Mouse (Mus musculus): ENCODE results near the gene Ppp2r2c. TPM values are rescaled to one million over a fixed set of nuclear protein-coding genes. Genes with fewer than 3 reads are reported as not detected.

Ppp2r2c gene
- polyA plus RNA-seq, 1 experiment = 0.60 TPM

DNA sequence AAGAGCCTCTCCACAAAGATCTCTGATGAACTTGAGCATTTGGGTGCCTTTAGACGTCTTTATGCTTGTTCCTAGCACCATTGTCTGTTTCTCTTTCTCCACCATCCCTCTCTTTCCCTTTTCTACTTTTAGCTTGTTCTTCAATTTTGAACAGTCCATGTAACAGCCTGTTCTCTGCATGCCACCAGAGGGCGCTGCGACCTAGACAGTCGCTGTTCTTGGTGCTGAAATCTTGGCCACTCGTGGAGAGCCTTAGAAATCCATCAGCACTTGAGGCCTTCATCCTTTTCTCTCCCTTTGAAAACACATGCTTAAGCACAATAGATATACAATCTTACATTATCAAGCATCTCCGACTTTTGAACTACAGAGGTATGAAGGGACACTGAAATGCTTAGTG is 32.4 kb upstream of the Ppp2r2c start:
- 3% methylated on average over 6 of the region's 6 CpGs for WGBS
- no peak overlapping the region for H3K27ac ChIP-seq (ENCODE audit: control insufficient read depth, insufficient read depth, low read depth, low read length, poor library complexity)
- H3K4me1 ChIP-seq (ENCODE audit: control insufficient read depth, insufficient read depth, low read length) = no peaks in the 10 kb centered on the region
- H3K4me3 ChIP-seq (replicated peaks; ENCODE audit: control insufficient read depth, low read depth, low read length) = no peak overlapping the region
- TF ChIP-seq CTCF (IDR thresholded peaks at IDR 0.05; ENCODE audit: control insufficient read depth, insufficient read depth, low read length) = peak; percentile 94
- no peak for TF ChIP-seq POLR2A (IDR thresholded peaks at IDR 0.05; ENCODE audit: borderline replicate concordance, control insufficient read depth, low read depth, low read length)

DNA sequence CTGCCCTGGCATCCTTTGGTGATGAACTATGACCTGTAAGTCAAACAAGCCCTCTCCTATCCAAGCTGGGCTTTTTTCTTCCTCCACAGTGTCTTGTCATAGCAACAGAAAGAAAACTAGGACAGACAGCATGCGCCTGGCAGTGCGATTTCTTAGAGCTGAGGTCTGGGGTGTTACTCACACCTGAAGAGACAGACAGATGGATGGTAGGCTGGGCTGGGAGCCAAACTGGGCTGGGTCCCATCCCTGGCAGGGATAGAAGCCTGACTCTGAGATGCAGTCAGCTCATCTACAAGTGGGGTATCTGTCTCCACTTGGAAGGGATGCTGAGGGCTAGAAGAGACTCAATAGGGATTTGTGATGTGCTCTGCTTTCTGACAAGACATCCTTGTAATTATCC is 29.3 kb upstream of the Ppp2r2c start:
- Histone ChIP-seq H3K4me3 (replicated peaks; ENCODE audit: control insufficient read depth, low read depth, low read length) (no peak overlapping the region), H3K4me1 (ENCODE audit: control insufficient read depth, insufficient read depth, low read length) (no peaks in the 10 kb centered on the region), H3K27ac (ENCODE audit: control insufficient read depth, insufficient read depth, low read depth, low read length, poor library complexity) (no peak overlapping the region)
- 81% methylated on average over 2 of the region's 2 CpGs for WGBS
- TF ChIP-seq CTCF (IDR thresholded peaks at IDR 0.05; ENCODE audit: control insufficient read depth, insufficient read depth, low read length) (no peak), POLR2A (IDR thresholded peaks at IDR 0.05; ENCODE audit: borderline replicate concordance, control insufficient read depth, low read depth, low read length) (no peak)

DNA sequence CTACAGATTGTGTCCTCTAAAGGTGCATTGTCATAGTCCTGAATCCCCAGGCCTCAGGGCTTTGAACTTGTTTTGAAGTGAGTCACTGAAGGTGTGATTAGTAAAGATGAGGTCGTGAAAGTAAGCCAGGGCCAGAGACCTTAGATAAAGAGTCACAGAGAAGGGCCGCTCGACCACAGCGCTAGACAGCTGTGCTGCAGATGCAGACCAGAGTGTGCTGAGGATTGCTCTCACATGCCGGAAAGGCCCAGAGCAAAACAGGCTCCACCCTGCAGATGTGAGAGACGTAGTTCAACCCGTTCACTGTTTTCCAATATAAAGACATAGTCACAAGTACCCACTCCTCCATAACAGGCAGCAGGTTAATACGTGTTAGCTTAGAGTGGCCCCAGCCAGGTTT is 28.7 kb upstream of the Ppp2r2c start:
- no peak for TF ChIP-seq CTCF (IDR thresholded peaks at IDR 0.05; ENCODE audit: control insufficient read depth, insufficient read depth, low read length)
- TF ChIP-seq POLR2A (IDR thresholded peaks at IDR 0.05; ENCODE audit: borderline replicate concordance, control insufficient read depth, low read depth, low read length) = no peak
- WGBS = 67% methylated on average over 8 of the region's 8 CpGs
- H3K4me3 ChIP-seq (replicated peaks; ENCODE audit: control insufficient read depth, low read depth, low read length) = no peak overlapping the region
- H3K4me1 ChIP-seq (ENCODE audit: control insufficient read depth, insufficient read depth, low read length) = no peaks in the 10 kb centered on the region
- H3K27ac ChIP-seq (ENCODE audit: control insufficient read depth, insufficient read depth, low read depth, low read length, poor library complexity) = no peak overlapping the region

DNA sequence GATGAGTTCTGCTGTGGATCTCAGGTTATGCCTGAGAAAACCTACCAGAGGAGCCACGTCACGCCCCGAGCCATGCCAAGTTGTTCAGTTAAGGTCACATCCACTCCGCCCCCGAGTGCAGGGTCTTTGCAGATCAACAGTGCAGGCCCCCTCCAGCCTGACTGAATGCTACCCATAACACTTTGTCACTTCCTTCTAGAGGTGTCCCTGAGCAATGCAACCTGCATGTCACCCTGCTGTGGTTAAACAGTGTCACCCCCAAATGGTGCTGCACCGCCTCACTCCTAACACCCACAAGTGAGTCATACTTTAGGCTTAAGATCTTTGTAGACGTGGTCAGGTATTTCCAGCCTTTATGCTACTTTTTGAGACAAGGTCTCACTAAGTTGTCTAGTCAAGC is 28.2 kb upstream of the Ppp2r2c start:
- H3K4me3 ChIP-seq (replicated peaks; ENCODE audit: control insufficient read depth, low read depth, low read length) = no peak overlapping the region
- no peak overlapping the region for H3K27ac ChIP-seq (ENCODE audit: control insufficient read depth, insufficient read depth, low read depth, low read length, poor library complexity)
- TF ChIP-seq CTCF (IDR thresholded peaks at IDR 0.05; ENCODE audit: control insufficient read depth, insufficient read depth, low read length) = no peak
- no peak for TF ChIP-seq POLR2A (IDR thresholded peaks at IDR 0.05; ENCODE audit: borderline replicate concordance, control insufficient read depth, low read depth, low read length)
- 76% methylated on average over 7 of the region's 7 CpGs for WGBS
- H3K4me1 ChIP-seq (ENCODE audit: control insufficient read depth, insufficient read depth, low read length) = no peaks in the 10 kb centered on the region

DNA sequence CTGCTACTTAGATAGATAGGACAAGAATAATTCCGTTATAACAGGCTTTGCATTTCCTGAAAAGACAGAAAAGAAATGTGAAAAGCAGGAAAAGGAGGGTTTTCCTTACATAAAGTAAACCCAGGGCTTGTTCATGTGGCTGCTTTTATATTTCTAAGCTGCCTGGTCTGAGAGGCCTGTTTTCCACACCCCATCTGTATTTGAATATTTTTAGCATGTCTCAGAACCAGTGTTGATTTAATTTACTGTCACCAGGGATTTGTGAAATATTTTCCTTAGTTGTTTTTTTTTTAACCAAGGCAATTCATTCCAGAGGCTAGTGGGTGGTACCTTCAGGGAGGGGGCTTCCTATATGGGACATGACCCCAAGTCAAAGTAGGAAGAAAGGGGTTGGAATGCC is 26.6 kb upstream of the Ppp2r2c start:
- Histone ChIP-seq H3K4me1 (ENCODE audit: control insufficient read depth, insufficient read depth, low read length) (no peaks in the 10 kb centered on the region), H3K4me3 (replicated peaks; ENCODE audit: control insufficient read depth, low read depth, low read length) (no peak overlapping the region), H3K27ac (ENCODE audit: control insufficient read depth, insufficient read depth, low read depth, low read length, poor library complexity) (no peak overlapping the region)
- TF ChIP-seq POLR2A (IDR thresholded peaks at IDR 0.05; ENCODE audit: borderline replicate concordance, control insufficient read depth, low read depth, low read length) (no peak), CTCF (IDR thresholded peaks at IDR 0.05; ENCODE audit: control insufficient read depth, insufficient read depth, low read length) (no peak)
- WGBS = 56% methylated on average over 1 of the region's 1 CpGs

DNA sequence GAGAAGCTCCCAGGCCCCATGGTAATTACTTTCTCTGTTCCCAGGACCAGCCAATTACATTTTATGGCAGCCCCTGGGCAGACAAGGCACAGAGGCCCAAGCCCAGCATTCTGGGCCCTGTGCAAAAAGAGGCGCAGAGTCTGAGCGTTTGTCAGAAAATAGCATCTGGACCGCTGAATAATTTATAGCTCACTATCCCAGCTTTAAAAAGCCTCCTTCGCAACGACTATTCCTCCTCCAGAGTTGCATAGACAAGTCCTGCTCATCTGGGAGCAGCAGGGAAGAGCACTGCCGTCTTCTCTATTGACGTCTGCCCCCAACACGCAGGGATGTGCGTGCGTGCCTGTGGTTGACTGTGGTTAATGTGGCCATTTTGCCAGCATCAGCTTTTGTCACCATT is 23.8 kb upstream of the Ppp2r2c start:
- Histone ChIP-seq H3K4me3 (replicated peaks; ENCODE audit: control insufficient read depth, low read depth, low read length) (no peak overlapping the region), H3K4me1 (ENCODE audit: control insufficient read depth, insufficient read depth, low read length) (no peaks in the 10 kb centered on the region), H3K27ac (ENCODE audit: control insufficient read depth, insufficient read depth, low read depth, low read length, poor library complexity) (no peak overlapping the region)
- TF ChIP-seq POLR2A (IDR thresholded peaks at IDR 0.05; ENCODE audit: borderline replicate concordance, control insufficient read depth, low read depth, low read length) (no peak), CTCF (IDR thresholded peaks at IDR 0.05; ENCODE audit: control insufficient read depth, insufficient read depth, low read length) (no peak)
- WGBS = 74% methylated on average over 10 of the region's 10 CpGs

DNA sequence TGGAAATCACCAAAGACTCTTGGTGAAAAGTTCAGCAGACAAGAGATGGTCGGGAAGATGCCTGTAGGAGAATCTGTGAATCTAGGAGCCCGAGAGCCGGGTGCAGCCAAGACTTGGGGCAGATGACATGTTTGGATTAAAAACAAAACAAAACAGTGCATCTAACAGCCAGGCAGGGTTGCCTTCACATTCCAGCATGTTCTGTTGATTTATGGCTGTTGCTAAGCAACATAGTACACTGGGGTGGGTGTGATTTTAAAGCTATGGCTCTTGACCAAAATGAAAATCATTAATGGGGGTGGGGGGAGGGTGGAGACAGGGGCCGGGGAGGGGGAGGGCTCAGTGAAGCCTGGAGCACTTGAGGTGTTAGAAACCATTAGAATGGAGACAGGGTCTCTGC is 16.7 kb upstream of the Ppp2r2c start:
- no peak overlapping the region for H3K4me3 ChIP-seq (replicated peaks; ENCODE audit: control insufficient read depth, low read depth, low read length)
- no peak for TF ChIP-seq CTCF (IDR thresholded peaks at IDR 0.05; ENCODE audit: control insufficient read depth, insufficient read depth, low read length)
- TF ChIP-seq POLR2A (IDR thresholded peaks at IDR 0.05; ENCODE audit: borderline replicate concordance, control insufficient read depth, low read depth, low read length) = no peak
- H3K27ac ChIP-seq (ENCODE audit: control insufficient read depth, insufficient read depth, low read depth, low read length, poor library complexity) = no peak overlapping the region
- H3K4me1 ChIP-seq (ENCODE audit: control insufficient read depth, insufficient read depth, low read length) = no peaks in the 10 kb centered on the region
- 63% methylated on average over 4 of the region's 4 CpGs for WGBS

DNA sequence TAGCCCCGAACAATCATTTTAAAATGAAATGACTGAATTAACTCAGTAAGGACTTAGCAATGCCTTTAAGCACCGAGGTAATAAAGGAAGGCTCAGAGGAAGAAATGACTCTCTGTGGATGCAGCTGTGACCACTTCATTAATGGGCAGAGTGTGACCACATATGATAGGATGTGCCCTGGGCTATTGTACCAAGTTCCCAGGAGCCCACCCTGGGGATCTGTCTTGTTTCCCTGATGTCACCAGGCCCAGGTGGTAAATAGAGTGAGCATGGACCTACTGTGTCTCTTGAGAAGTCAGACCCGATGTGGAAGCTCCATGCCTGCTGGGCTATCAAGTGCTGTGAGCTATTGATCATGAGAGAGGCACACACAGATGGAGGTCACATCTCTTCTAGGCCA is 13.1 kb upstream of the Ppp2r2c start:
- Histone ChIP-seq H3K27ac (ENCODE audit: control insufficient read depth, insufficient read depth, low read depth, low read length, poor library complexity) (no peak overlapping the region), H3K4me3 (replicated peaks; ENCODE audit: control insufficient read depth, low read depth, low read length) (no peak overlapping the region), H3K4me1 (ENCODE audit: control insufficient read depth, insufficient read depth, low read length) (no peaks in the 10 kb centered on the region)
- WGBS = 68% methylated on average over 3 of the region's 3 CpGs
- TF ChIP-seq POLR2A (IDR thresholded peaks at IDR 0.05; ENCODE audit: borderline replicate concordance, control insufficient read depth, low read depth, low read length) (no peak), CTCF (IDR thresholded peaks at IDR 0.05; ENCODE audit: control insufficient read depth, insufficient read depth, low read length) (no peak)

DNA sequence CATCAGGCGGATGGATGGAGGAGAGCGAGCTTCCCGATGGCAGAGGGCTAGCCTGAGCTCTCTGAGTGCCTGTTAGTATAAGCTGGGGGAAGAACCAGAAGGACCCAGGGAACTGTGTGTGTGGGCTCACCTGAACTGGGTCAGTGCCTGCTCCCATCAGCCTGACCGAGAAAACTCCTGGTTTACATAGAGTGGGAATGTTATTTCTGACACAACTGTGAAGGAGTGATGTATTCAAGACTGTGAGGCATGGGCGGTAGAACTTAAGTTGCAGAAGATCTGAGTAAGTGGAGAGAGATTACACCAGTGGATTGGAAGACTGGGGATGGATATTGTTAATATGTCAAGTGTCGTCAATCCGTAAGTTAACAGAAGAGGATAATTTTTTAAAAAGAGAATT is 11.8 kb upstream of the Ppp2r2c start:
- no peak for TF ChIP-seq POLR2A (IDR thresholded peaks at IDR 0.05; ENCODE audit: borderline replicate concordance, control insufficient read depth, low read depth, low read length)
- no peak overlapping the region for H3K4me3 ChIP-seq (replicated peaks; ENCODE audit: control insufficient read depth, low read depth, low read length)
- no peaks in the 10 kb centered on the region for H3K4me1 ChIP-seq (ENCODE audit: control insufficient read depth, insufficient read depth, low read length)
- no peak overlapping the region for H3K27ac ChIP-seq (ENCODE audit: control insufficient read depth, insufficient read depth, low read depth, low read length, poor library complexity)
- 80% methylated on average over 7 of the region's 7 CpGs for WGBS
